Mouse (Mus musculus): Measurements from ENCODE around the gene Gm4756.

DNA sequence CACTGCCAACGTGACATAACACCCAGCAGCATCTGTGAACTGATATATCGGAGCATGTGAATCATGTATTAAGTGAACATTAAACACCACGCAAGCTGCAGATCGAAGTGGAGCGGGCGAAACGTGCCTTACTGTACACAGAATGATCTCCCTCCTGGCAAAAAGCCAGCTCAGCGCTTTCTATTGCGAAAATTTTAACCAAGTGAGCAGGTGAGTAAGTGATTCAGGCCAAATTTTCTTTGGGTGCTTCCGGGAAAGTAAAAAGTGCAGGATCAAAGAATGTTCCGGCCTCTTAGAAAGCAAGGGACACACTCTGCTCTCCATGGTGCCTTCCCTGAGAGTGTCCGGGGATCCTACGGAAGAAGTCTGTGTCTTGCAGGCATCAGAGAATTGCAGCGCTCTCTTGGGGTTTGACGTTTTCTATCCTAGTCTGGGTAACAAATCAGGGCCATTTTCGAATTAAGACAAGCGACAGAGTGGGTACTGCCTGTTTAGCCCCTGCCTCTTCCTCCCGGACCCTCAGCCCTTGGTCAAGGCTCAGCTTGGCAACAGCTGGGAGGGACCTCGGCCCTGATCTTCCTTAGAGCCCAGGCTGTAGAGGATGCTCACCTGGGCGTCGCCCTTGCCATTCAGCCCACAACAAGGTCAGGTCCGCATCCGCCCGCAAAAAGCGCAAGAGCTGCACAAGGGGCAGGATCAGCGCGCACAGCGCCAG is 14.7 kb upstream of the Gm4756 start:
- TF ChIP-seq CTCF (IDR thresholded peaks at IDR 0.05; ENCODE audit: low read depth, low read length), result no peak
- TF ChIP-seq POLR2A (IDR thresholded peaks at IDR 0.05; ENCODE audit: insufficient read depth, low read length), result no peak
- no peak for TF ChIP-seq EP300 (IDR thresholded peaks at IDR 0.05; ENCODE audit: insufficient read depth, low read depth, low read length)

Measured in ES-Bruce4 (cell line).